Mouse (Mus musculus) limb, embryonic 10.5 days (tissue): Measurements from ENCODE around the gene Maml2. TPM values are rescaled to one million over a fixed set of nuclear protein-coding genes. Genes with fewer than 3 reads are reported as not detected.
A peak's percentile ranks its signal among the peaks of the same experiment; 100 is the strongest.

Source experiments
- DNase-seq: peaks from one replicate; pipeline ENCODE4 v3.0.0-alpha.2; 2017; ENCODE audit warnings: low spot score
- H3K27ac ChIP-seq: fragments of 300-500 bp; sonication (generic); 2 replicates; pipeline ENCODE4 v1.5.1; 2016; ENCODE audit warnings: mild to moderate bottlenecking
- H3K27me3 ChIP-seq: fragments of 300-500 bp; sonication (generic); 2 replicates; pipeline ENCODE4 v1.6.1; 2016; ENCODE audit warnings: low read depth, mild to moderate bottlenecking; ENCODE audit not compliant: poor library complexity, severe bottlenecking
- H3K36me3 ChIP-seq: fragments of 300-500 bp; sonication (generic); 2 replicates; pipeline ENCODE4 v1.6.1; 2016; ENCODE audit warnings: mild to moderate bottlenecking, moderate library complexity
- H3K4me1 ChIP-seq: fragments of 300-500 bp; sonication (generic); 2 replicates; pipeline ENCODE4 v1.6.1; 2016
- H3K4me3 ChIP-seq: fragments of 300-500 bp; sonication (generic); 2 replicates; pipeline ENCODE4 v1.5.1; 2016; ENCODE audit warnings: mild to moderate bottlenecking, moderate library complexity
- H3K9me3 ChIP-seq: fragments of 300-500 bp; sonication (generic); replicated peaks from 2 replicates; pipeline ENCODE4 v1.6.1; 2016; ENCODE audit warnings: mild to moderate bottlenecking
- WGBS: fragments of 180-500 bp; shearing (Covaris S2); methylation state at CpG from one replicate; pipeline ENCODE4 v1.1.7; 2016; 5-methylcytosine and 5-hydroxymethylcytosine counted together
- polyA plus RNA-seq: library from polyadenylated mRNA; unstranded; fragments of >200 nt; fragmentation: Nextera tagmentation; extraction: Ambion mirVana; gene quantifications from 2 replicates; pipeline ENCODE4 v1.2.1, GENCODE M21; 2016

The Maml2 gene
- polyA plus RNA-seq, 1 experiment from 2014 or later, result 8.0 TPM

- DNase-seq, result peak; percentile 2
- no peak overlapping the region for H3K4me3 ChIP-seq
- WGBS, result 83% methylated on average over 9 of the region's 9 CpGs
- H3K36me3 ChIP-seq, result no peaks in the 10 kb centered on the region
- no peaks in the 10 kb centered on the region for H3K27me3 ChIP-seq
- H3K4me1 ChIP-seq, result peaks cover 13% of the 10 kb centered on the region; the same call in 1 of the 2 replicates
- H3K27ac ChIP-seq, result no peak overlapping the region
- H3K9me3 ChIP-seq, result no peaks in the 10 kb centered on the region
Measured at GRCm38 (mm10) chr9:13491854-13492620, 194.3 kb downstream of the Maml2 start.

DNA sequence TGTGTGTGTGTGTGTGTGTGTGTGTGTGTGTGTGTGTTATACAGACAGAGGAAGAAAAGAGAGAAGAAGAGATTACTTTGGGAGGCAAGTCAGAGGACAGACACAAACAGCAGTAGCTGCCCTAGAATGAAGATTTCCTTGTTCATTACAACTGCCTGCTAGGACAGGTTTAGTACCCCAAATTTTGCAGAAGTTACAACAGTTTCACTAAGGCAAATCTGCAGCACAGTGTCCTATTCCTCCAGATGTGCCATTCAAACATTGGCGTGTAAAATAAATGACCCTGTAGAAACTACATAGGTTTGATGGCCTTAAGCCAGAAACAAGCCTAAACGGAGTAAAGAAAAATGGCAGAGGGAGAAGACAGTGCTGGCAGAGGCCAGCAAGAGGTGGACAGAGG lies 195.1 kb downstream of the Maml2 start:
- Histone ChIP-seq H3K4me3 (no peak overlapping the region), H3K27me3 (no peaks in the 10 kb centered on the region), H3K9me3 (no peaks in the 10 kb centered on the region), H3K4me1 (peaks cover 21% of the 10 kb centered on the region), H3K27ac (no peak overlapping the region), H3K36me3 (no peaks in the 10 kb centered on the region)
- WGBS, result 82% methylated on average over 2 of the region's 2 CpGs
- no peak for DNase-seq

DNA sequence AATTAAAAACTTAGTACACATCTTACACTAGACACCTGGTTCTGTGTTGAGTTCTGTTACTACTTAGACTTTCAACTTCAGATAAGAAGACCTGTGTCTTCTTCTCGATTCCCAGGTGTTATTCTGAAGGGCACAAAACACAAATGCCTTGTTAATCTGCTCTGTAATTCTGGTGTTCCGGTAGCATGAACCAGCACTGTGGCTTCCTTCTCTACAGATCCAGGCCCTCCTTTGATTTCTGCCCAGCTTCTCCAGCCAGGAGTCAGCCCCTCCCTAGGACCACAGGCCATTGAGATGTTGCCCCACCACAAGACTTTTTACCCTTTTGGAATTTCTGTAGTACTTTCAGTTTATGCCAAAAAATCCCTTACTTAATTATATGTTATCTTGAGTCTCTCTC lies 196.0 kb downstream of the Maml2 start:
- no peak for DNase-seq
- Histone ChIP-seq H3K4me3 (no peak overlapping the region), H3K9me3 (no peaks in the 10 kb centered on the region), H3K4me1 (peaks cover 26% of the 10 kb centered on the region), H3K27ac (no peak overlapping the region), H3K36me3 (no peaks in the 10 kb centered on the region), H3K27me3 (no peaks in the 10 kb centered on the region)
- WGBS, result 90% methylated on average over 2 of the region's 2 CpGs

DNA sequence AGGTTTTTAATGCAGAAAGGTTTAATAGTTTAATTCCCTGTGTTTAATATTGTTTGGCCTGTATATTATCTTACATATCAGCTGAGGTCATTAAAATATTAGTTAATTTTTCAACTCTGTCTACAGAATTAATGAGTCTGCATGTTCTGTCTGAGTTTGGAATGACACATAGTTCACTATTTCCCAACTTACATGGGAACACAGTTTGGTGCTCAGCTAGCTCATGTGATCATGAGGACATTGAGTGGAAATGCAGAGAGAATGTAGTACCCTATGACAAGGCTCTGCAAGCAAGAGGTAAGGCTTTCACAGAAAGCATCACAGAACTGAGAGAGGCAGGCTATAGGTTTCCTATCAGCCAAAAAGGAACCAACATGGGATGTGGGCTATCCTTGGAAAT lies 197.8 kb downstream of the Maml2 start:
- Histone ChIP-seq H3K36me3 (no peaks in the 10 kb centered on the region), H3K4me3 (no peak overlapping the region), H3K27ac (no peak overlapping the region), H3K27me3 (no peaks in the 10 kb centered on the region), H3K9me3 (no peaks in the 10 kb centered on the region), H3K4me1 (peaks cover 24% of the 10 kb centered on the region)
- no peak for DNase-seq

- no peak for DNase-seq
- H3K4me1 ChIP-seq, result peaks cover 17% of the 10 kb centered on the region
- H3K4me3 ChIP-seq, result no peak overlapping the region
- peak overlapping the region; percentile 9; the same call in 1 of the 2 replicates for H3K27ac ChIP-seq
- no peaks in the 10 kb centered on the region for H3K27me3 ChIP-seq
- no peaks in the 10 kb centered on the region for H3K9me3 ChIP-seq
- H3K36me3 ChIP-seq, result no peaks in the 10 kb centered on the region
- 84% methylated on average over 3 of the region's 3 CpGs for WGBS
Measured at GRCm38 (mm10) chr9:13497016-13497415, 199.3 kb downstream of the Maml2 start.

DNA sequence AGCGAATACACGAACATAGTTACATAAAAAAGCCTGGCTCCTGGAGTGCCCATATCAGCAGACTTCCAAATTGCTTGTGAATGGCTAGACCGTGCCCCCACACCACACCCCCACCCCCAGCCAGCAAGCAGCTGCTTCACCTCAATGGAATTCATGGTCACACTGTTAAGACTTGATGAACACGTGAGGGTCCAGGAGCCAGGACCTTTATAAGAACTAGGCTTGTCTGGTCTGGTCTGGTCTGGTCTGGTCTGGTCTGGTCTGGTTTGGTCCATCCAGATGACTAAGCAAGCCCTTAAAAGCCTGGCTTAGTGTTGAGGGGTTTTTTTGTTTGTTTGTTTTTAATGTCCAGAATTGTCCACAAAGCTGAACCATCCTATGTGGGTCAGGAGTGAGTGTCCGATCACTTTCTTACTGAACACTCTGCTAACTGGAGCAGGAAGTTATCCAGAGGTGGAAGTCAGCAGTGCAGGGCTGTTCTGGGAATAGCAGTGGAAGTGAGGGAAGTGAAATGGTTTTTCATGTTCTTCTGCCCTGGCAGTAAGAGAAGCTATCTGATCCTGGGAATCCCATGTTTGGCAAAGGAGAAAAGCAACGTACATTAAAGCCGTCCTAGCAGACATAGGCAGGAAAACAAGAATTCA lies 200.1 kb downstream of the Maml2 start:
- 73% methylated on average over 7 of the region's 7 CpGs for WGBS
- Histone ChIP-seq H3K4me1 (peaks cover 16% of the 10 kb centered on the region), H3K9me3 (no peaks in the 10 kb centered on the region), H3K27me3 (no peaks in the 10 kb centered on the region), H3K4me3 (no peak overlapping the region), H3K36me3 (no peaks in the 10 kb centered on the region), H3K27ac (peak overlapping the region; percentile 75)
- peak; percentile 45 for DNase-seq

- WGBS, result 92% methylated on average over 5 of the region's 5 CpGs
- Histone ChIP-seq H3K27me3 (no peaks in the 10 kb centered on the region), H3K4me1 (peaks cover 18% of the 10 kb centered on the region), H3K9me3 (no peaks in the 10 kb centered on the region), H3K36me3 (no peaks in the 10 kb centered on the region), H3K27ac (no peak overlapping the region), H3K4me3 (no peak overlapping the region)
- DNase-seq, result no peak
Measured at GRCm38 (mm10) chr9:13500045-13500444, 202.3 kb downstream of the Maml2 start.

DNA sequence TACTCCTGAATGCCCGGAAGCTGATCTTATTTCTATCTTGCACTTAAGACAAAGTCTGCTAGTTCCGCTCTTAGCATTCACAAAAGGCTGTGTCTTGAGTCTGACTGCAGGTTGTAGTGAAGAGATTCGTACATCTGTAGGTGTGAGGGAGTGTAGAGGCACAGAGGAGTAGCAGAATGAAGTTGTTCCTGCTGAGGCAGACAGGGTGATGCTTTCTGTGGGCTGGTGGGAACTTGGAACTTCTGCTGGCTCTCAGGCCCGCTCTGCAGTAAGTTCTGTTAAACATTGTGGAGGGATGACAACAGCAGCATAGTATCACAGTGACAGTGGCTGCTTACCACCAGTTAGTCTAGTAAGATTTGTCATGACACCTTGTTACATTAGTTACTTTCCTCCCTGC lies 207.3 kb downstream of the Maml2 start:
- DNase-seq, result no peak
- H3K27ac ChIP-seq, result no peak overlapping the region
- 90% methylated on average over 4 of the region's 4 CpGs for WGBS
- no peak overlapping the region for H3K4me3 ChIP-seq
- H3K4me1 ChIP-seq, result peaks cover 40% of the 10 kb centered on the region
- no peaks in the 10 kb centered on the region for H3K36me3 ChIP-seq
- H3K9me3 ChIP-seq, result no peaks in the 10 kb centered on the region
- no peaks in the 10 kb centered on the region for H3K27me3 ChIP-seq

GRCm38 (mm10) chr9:13506956-13507821 lies 209.4 kb downstream of the Maml2 start:
- Histone ChIP-seq H3K27ac (no peak overlapping the region), H3K27me3 (no peaks in the 10 kb centered on the region), H3K36me3 (no peaks in the 10 kb centered on the region), H3K9me3 (no peaks in the 10 kb centered on the region), H3K4me1 (peaks cover 40% of the 10 kb centered on the region), H3K4me3 (no peak overlapping the region)
- 13% methylated on average over 6 of the region's 6 CpGs for whole genome bisulfite sequencing
- DNase-seq, result peak; percentile 60

GRCm38 (mm10) chr9:13507822-13508188 lies 210.0 kb downstream of the Maml2 start:
- no peak for DNase-seq
- no peaks in the 10 kb centered on the region for H3K9me3 ChIP-seq
- 88% methylated on average over 9 of the region's 9 CpGs for WGBS
- peaks cover 40% of the 10 kb centered on the region for H3K4me1 ChIP-seq
- H3K4me3 ChIP-seq, result no peak overlapping the region
- no peaks in the 10 kb centered on the region for H3K36me3 ChIP-seq
- H3K27ac ChIP-seq, result no peak overlapping the region
- H3K27me3 ChIP-seq, result no peaks in the 10 kb centered on the region

GRCm38 (mm10) chr9:13509751-13510150 lies 212.0 kb downstream of the Maml2 start:
- DNase-seq, result no peak
- Histone ChIP-seq H3K4me1 (peaks cover 40% of the 10 kb centered on the region), H3K9me3 (no peaks in the 10 kb centered on the region), H3K4me3 (no peak overlapping the region), H3K36me3 (no peaks in the 10 kb centered on the region), H3K27ac (no peak overlapping the region), H3K27me3 (no peaks in the 10 kb centered on the region)
- WGBS, result 91% methylated on average over 6 of the region's 6 CpGs

DNA sequence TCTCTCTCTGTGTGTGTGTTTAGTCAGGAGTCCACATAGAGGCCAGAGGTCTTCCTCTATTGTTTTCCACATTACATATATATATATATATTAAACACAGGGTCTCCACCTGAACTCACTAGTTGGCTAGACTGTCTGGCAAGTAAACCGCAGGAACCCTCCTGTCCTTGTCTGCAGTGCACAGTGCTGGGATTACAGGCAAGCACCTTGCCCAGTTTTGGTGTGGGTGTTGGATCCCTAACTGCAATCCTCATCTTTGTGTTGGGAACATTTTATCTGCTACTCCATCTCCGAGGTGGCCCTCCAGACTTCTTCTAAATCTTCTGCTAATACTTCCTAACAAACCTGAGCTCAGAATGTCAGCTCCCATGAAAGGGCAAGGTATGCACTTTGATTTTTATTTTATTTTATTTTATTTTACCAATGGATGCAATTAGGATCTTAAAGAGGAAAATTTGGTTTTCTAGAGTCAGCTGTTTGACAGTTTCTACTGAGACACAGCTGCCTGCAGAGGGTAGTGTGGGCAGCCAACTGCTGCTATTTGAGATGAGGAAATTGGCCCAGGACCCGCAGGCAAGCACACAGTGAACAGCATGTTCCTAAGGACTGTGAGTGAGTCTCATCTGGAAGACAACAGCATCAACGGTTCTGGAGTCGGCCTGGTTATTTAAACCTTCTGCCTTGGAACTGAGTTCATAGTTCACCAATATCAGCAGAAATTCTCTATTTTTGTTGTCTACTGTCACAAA lies 213.0 kb downstream of the Maml2 start:
- Histone ChIP-seq H3K4me1 (peaks cover 32% of the 10 kb centered on the region), H3K4me3 (no peak overlapping the region), H3K36me3 (no peaks in the 10 kb centered on the region), H3K27me3 (no peaks in the 10 kb centered on the region), H3K9me3 (no peaks in the 10 kb centered on the region), H3K27ac (no peak overlapping the region)
- 73% methylated on average over 5 of the region's 5 CpGs for WGBS
- DNase-seq, result no peak
